Mouse (Mus musculus): ENCODE results near the gene Cacnb1. TPM values are rescaled to one million over a fixed set of nuclear protein-coding genes. Genes with fewer than 3 reads are reported as not detected.
A peak's percentile ranks its signal among the peaks of the same experiment; 100 is the strongest.

The Cacnb1 gene
- polyA plus RNA-seq, 1 experiment from 2014 or later = 51.6 TPM

- Histone ChIP-seq H3K9me3 (no peaks in the 10 kb centered on the region), H3K4me2 (peak overlapping the region; percentile 69), H3K4me1 (replicated peaks) (peaks cover 42% of the 10 kb centered on the region), H3K27me3 (peaks cover 68% of the 10 kb centered on the region), H3K27ac (no peak overlapping the region), H3K36me3 (no peaks in the 10 kb centered on the region), H3K9ac (peak overlapping the region; percentile 77), H3K4me3 (peak overlapping the region; percentile 55)
- ATAC-seq (ENCODE audit: low FRiP score) = 0 out of 2 replicates have a peak, but pooled peaks have one; percentile 6
- WGBS = 5% methylated on average over 12 of the region's 12 CpGs
These were observed 28.8 kb upstream of the Cacnb1 start for GRCm38 (mm10) chr11:98051611-98052128.

DNA sequence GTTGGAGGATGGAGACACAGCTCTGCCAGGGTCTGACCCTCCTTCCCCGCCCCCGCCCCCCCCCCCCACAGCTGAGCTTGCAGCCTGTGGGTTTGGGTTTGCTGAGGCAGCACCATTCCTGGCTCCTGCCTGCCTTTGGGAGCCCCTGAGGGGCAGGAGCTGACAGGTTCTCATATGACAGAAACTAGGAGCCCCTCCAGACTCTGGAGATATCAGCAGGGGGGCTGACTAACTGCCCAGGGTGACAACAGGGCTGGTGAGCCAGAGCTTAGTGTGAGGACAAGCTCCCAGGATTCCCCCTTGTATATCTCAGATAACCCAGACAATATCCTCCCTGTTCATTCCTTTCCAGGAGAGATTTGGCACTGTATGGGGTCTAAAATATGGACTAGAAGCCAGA, 28.1 kb upstream of the Cacnb1 start:
- H3K4me1 ChIP-seq (replicated peaks) = peaks cover 42% of the 10 kb centered on the region
- 20% methylated on average over 1 of the region's 2 CpGs for WGBS
- H3K27ac ChIP-seq = no peak overlapping the region
- no peak overlapping the region for H3K4me3 ChIP-seq
- H3K4me2 ChIP-seq = no peak overlapping the region
- H3K36me3 ChIP-seq = no peaks in the 10 kb centered on the region
- no peak overlapping the region for H3K9ac ChIP-seq
- no peak for ATAC-seq (ENCODE audit: low FRiP score)
- H3K9me3 ChIP-seq = no peaks in the 10 kb centered on the region
- peaks cover 68% of the 10 kb centered on the region for H3K27me3 ChIP-seq

GRCm38 (mm10) chr11:98050520-98050815, 27.6 kb upstream of the Cacnb1 start:
- Histone ChIP-seq H3K4me2 (no peak overlapping the region), H3K4me1 (replicated peaks) (peaks cover 42% of the 10 kb centered on the region), H3K9ac (no peak overlapping the region), H3K27ac (no peak overlapping the region), H3K4me3 (no peak overlapping the region), H3K27me3 (peaks cover 66% of the 10 kb centered on the region), H3K36me3 (no peaks in the 10 kb centered on the region), H3K9me3 (no peaks in the 10 kb centered on the region)
- no peak for ATAC-seq (ENCODE audit: low FRiP score)
- 17% methylated on average over 2 of the region's 2 CpGs for WGBS

DNA sequence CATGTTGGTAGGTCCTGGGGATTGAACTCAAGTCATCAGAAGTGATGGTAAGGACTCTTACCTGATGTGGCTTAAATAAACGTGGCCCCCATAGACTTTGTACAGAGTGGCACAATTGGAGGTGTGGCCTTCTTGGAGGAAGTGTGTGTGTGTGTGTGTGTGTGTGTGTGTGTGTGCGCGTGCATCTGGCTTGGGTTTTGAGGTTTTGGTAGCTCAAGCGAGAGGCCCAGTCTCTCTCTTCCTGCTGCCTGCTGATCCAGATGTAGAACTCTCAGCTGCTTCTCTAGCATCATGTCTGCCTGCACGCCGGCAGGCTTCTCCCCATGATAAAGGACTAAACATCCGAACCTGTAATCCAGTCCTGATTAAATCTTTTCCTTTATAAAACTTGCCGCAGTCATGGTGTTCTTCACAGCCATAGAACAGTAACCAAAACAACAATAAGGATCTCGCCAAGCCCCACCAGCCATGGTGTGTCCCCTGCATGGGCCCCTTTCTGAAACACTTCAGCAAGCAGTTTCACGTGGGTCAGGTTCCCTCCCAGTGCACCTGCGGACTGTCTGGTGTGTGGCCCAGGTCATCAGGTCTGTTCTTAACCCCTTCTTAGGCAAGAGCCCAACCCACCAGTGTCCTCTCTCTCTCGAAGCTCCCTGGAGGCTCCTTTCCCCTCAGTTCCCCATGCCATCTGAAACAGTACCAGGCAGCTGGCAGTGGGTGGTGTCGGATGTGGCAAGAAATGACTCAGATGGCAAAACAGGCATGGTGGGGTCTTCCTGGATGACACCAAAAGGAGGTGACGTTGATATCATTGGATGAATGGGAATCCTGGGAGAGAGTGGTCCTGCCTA, 27.1 kb upstream of the Cacnb1 start:
- H3K27me3 ChIP-seq = peaks cover 60% of the 10 kb centered on the region
- H3K9me3 ChIP-seq = no peaks in the 10 kb centered on the region
- H3K36me3 ChIP-seq = no peaks in the 10 kb centered on the region
- no peak overlapping the region for H3K4me3 ChIP-seq
- no peak overlapping the region for H3K27ac ChIP-seq
- no peak for ATAC-seq (ENCODE audit: low FRiP score)
- H3K9ac ChIP-seq = no peak overlapping the region
- H3K4me1 ChIP-seq (replicated peaks) = peaks cover 42% of the 10 kb centered on the region
- H3K4me2 ChIP-seq = no peak overlapping the region
- 75% methylated on average over 14 of the region's 14 CpGs for WGBS

DNA sequence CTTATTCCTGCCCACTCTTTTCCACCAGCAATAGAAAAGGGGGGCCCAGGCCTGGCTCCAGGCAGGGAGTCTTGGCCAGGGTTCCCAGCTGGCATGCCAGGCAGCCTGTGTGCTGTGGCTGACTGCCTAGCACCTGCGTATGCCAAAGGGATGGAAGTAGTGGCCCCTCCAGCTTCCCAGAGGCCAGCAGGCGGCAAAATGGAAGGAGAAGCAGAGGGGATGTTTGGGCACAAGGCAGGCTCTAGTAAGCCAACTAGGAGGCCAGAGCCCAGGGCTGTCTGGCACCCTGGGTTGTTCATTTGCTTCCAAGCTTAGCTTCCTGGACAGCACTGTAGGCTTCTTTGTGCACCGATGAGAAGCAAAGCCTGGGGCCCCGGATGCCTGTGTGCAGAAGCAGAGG, 24.9 kb upstream of the Cacnb1 start:
- peaks cover 49% of the 10 kb centered on the region for H3K27me3 ChIP-seq
- WGBS = 89% methylated on average over 4 of the region's 4 CpGs
- H3K4me1 ChIP-seq (replicated peaks) = peaks cover 40% of the 10 kb centered on the region
- no peaks in the 10 kb centered on the region for H3K36me3 ChIP-seq
- no peak overlapping the region for H3K4me3 ChIP-seq
- no peak overlapping the region for H3K27ac ChIP-seq
- H3K9ac ChIP-seq = no peak overlapping the region
- no peak overlapping the region for H3K4me2 ChIP-seq
- no peak for ATAC-seq (ENCODE audit: low FRiP score)
- H3K9me3 ChIP-seq = no peaks in the 10 kb centered on the region

DNA sequence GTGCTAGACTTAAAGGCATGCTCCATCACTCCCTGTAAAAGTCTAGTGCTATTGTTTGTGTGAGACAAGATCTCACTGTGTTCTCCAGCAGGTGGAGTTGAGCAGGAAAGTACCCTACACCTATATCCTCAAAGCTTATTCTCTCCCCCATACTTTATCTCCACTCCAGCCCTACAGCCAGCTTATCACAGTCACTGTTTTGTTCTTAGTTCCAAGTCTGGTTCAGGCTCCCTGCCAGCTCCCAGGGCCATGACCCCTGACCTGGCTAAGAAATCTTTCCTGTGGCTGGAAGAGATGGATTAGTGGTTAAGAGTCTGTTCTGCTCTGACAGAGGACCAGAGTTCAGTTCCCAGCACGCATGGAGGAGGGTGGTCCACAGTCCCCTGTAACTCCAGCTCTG, 23.6 kb upstream of the Cacnb1 start:
- Histone ChIP-seq H3K4me2 (no peak overlapping the region), H3K9ac (no peak overlapping the region), H3K27me3 (peaks cover 36% of the 10 kb centered on the region), H3K36me3 (no peaks in the 10 kb centered on the region; the same call in 1 of the 2 replicates), H3K4me3 (no peak overlapping the region), H3K27ac (no peak overlapping the region), H3K4me1 (replicated peaks) (peaks cover 27% of the 10 kb centered on the region), H3K9me3 (no peaks in the 10 kb centered on the region)
- WGBS = 74% methylated on average over 1 of the region's 1 CpGs
- no peak for ATAC-seq (ENCODE audit: low FRiP score)

DNA sequence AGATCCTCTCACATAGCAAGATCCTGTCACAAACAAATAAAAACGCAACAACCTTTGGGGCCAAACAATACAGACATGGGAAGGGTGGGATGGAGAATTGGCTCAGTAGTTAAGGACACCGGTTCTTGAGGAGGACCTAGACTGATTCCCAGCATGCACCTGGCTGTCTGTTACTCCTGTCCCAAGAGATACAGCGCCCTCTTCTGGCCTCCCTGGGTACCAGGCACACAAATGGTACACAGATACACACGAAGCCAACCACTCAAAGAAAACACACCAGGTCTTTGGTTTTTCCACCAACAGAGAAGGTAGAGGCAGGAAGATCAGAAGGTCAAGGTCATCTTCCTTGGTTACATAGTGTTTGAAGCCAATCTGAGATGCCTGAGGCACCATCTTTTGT, 22.8 kb upstream of the Cacnb1 start:
- no peaks in the 10 kb centered on the region; the same call in 1 of the 2 replicates for H3K36me3 ChIP-seq
- H3K27ac ChIP-seq = no peak overlapping the region
- peaks cover 27% of the 10 kb centered on the region for H3K27me3 ChIP-seq
- no peak overlapping the region for H3K4me2 ChIP-seq
- H3K4me3 ChIP-seq = no peak overlapping the region
- peaks cover 19% of the 10 kb centered on the region for H3K4me1 ChIP-seq (replicated peaks)
- 66% methylated on average over 4 of the region's 4 CpGs for WGBS
- no peaks in the 10 kb centered on the region for H3K9me3 ChIP-seq
- no peak for ATAC-seq (ENCODE audit: low FRiP score)
- no peak overlapping the region for H3K9ac ChIP-seq

DNA sequence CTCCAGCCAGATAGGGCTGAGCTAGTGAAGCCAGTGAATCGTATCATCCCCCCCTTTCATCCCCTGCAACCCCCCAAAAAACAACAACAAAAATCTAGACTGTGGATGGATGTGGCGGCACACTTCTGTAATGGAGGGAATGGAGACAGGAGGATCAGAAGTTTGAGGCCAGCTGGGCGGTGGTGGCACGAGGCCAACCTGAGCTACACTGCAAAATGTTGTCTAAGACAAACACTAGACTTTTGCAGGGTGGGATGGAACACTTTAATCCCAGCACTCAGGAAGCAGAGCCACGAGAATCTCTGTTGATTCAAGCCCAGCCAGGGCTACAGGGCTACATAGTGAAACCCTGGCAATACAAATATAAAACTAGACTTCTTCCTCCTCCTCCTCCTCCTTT, 21.2 kb upstream of the Cacnb1 start:
- H3K27me3 ChIP-seq = peaks cover 13% of the 10 kb centered on the region
- ATAC-seq (ENCODE audit: low FRiP score) = no peak
- 79% methylated on average over 5 of the region's 5 CpGs for WGBS
- no peaks in the 10 kb centered on the region for H3K9me3 ChIP-seq
- no peak overlapping the region for H3K4me3 ChIP-seq
- H3K4me1 ChIP-seq (replicated peaks) = peaks cover 12% of the 10 kb centered on the region; the same call in 1 of the 2 replicates
- H3K9ac ChIP-seq = no peak overlapping the region; the same call in 1 of the 2 replicates
- H3K36me3 ChIP-seq = no peaks in the 10 kb centered on the region; the same call in 1 of the 2 replicates
- no peak overlapping the region for H3K27ac ChIP-seq
- H3K4me2 ChIP-seq = no peak overlapping the region

GRCm38 (mm10) chr11:98042741-98043140, 19.9 kb upstream of the Cacnb1 start:
- Histone ChIP-seq H3K27ac (no peak overlapping the region), H3K36me3 (no peaks in the 10 kb centered on the region; the same call in 1 of the 2 replicates), H3K4me1 (replicated peaks) (peaks cover 10% of the 10 kb centered on the region; the same call in 1 of the 2 replicates), H3K4me2 (no peak overlapping the region), H3K27me3 (peaks cover 9% of the 10 kb centered on the region), H3K9me3 (no peaks in the 10 kb centered on the region), H3K9ac (no peak overlapping the region), H3K4me3 (no peak overlapping the region)
- 78% methylated on average over 6 of the region's 6 CpGs for WGBS
- ATAC-seq (ENCODE audit: low FRiP score) = no peak

DNA sequence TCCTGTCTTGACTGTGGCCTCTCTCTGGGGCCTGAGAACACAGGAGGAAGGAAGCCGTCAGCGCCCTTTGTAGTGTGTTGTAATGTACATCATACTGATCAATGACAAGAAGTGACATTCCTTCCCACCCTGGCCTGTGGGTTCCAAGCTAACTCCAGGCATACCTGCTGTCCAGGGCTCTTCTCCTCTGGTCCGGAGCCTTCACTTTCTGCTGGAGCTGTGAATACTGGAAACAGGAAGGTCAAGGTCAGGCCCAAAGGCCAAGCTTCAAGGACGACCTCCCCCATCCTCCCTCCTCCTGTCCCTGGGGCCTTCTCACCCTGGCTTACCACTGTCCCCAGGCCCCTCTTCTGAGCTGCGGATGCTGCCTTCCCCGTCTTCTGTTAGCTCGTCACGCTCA, 18.1 kb upstream of the Cacnb1 start:
- Histone ChIP-seq H3K4me3 (no peak overlapping the region), H3K4me2 (no peak overlapping the region), H3K4me1 (replicated peaks) (peaks cover 15% of the 10 kb centered on the region), H3K27ac (no peak overlapping the region), H3K9me3 (no peaks in the 10 kb centered on the region), H3K27me3 (peaks cover 21% of the 10 kb centered on the region), H3K36me3 (no peaks in the 10 kb centered on the region; the same call in 1 of the 2 replicates), H3K9ac (no peak overlapping the region)
- WGBS = 66% methylated on average over 8 of the region's 8 CpGs
- no peak for ATAC-seq (ENCODE audit: low FRiP score)

DNA sequence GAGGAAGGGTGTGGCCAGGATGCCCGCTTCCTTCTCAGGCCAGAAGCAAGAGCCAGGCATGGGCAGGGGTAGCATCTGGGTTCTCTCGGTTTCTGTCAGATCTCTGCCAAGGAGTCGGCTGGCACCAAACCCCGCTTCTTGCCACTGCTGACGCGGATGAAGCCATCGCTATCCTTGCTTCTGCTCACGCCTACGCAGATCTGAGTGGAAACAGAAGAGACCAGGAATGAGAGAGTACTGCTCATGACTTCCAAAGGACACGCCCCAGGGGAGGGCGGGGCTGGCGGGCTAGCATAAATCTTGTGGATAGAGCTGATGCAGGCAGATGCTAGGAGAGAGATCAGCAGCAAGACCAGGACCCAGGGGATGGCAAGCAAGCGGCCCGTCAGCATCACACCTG, 15.0 kb upstream of the Cacnb1 start:
- Histone ChIP-seq H3K9ac (no peak overlapping the region), H3K27me3 (peaks cover 21% of the 10 kb centered on the region), H3K27ac (no peak overlapping the region), H3K36me3 (no peaks in the 10 kb centered on the region; the same call in 1 of the 2 replicates), H3K4me2 (no peak overlapping the region), H3K4me3 (no peak overlapping the region), H3K4me1 (replicated peaks) (peaks cover 22% of the 10 kb centered on the region), H3K9me3 (no peaks in the 10 kb centered on the region)
- WGBS = 63% methylated on average over 14 of the region's 14 CpGs
- ATAC-seq (ENCODE audit: low FRiP score) = no peak

DNA sequence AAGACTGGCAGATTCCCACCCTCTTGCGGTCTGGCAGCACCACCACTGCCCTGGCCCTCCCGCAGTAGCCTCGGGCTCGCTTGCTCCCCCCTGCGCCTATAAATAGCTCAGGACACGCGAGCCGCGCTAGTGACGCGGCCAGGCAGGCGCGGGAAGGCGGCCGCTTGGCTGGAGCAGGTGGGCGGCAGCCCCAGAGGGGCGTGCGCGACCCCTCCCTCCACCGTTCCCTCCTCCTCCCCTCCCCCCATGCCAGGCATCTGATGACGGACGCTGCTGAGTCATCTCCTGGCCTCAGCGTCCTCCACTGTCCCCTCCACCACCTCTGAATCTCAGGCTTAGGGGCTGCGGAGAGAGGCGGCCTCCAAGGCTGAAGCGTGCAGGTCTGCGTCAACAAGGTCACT, 13.1 kb upstream of the Cacnb1 start:
- no peak overlapping the region for H3K27ac ChIP-seq
- WGBS = 1% methylated on average over 23 of the region's 27 CpGs
- H3K9me3 ChIP-seq = no peaks in the 10 kb centered on the region
- H3K27me3 ChIP-seq = peaks cover 21% of the 10 kb centered on the region
- ATAC-seq (ENCODE audit: low FRiP score) = peak; percentile 60
- H3K36me3 ChIP-seq = peaks cover 4% of the 10 kb centered on the region
- peak overlapping the region; percentile 76 for H3K4me2 ChIP-seq
- peak overlapping the region; percentile 40 for H3K4me3 ChIP-seq
- H3K9ac ChIP-seq = peak overlapping the region; percentile 70
- H3K4me1 ChIP-seq (replicated peaks) = peaks cover 26% of the 10 kb centered on the region

GRCm38 (mm10) chr11:98034840-98035239, 12.0 kb upstream of the Cacnb1 start:
- peak overlapping the region; percentile 15; the same call in 1 of the 2 replicates for H3K9ac ChIP-seq
- peak; percentile 43; the same call in 1 of the 2 replicates for ATAC-seq (ENCODE audit: low FRiP score)

More at GRCm38 (mm10) chr11:98034840-98035239, 12.0 kb upstream of the Cacnb1 start:
- H3K4me3 ChIP-seq = no peak overlapping the region
- WGBS = 20% methylated on average over 4 of the region's 4 CpGs
- peaks cover 21% of the 10 kb centered on the region for H3K27me3 ChIP-seq
- peaks cover 26% of the 10 kb centered on the region for H3K4me1 ChIP-seq (replicated peaks)
- no peaks in the 10 kb centered on the region for H3K9me3 ChIP-seq
- peaks cover 15% of the 10 kb centered on the region for H3K36me3 ChIP-seq
- H3K4me2 ChIP-seq = no peak overlapping the region
- peak overlapping the region; percentile 70 for H3K27ac ChIP-seq

Data from hindbrain, embryonic 13.5 days (tissue).